Mouse (Mus musculus): ENCODE data around the gene Gm10944. TPM values are rescaled to one million over a fixed set of nuclear protein-coding genes. Genes with fewer than 3 reads are reported as not detected.

Gene Gm10944
- polyA plus RNA-seq, 1 experiment from 2014 or later = not detected

GRCm38 (mm10) chr10:10701326-10701725, 20.2 kb downstream of the Gm10944 start:
- Histone ChIP-seq H3K4me1 (replicated peaks; ENCODE audit: control insufficient read depth, insufficient read depth, low read length) (no peaks in the 10 kb centered on the region), H3K9ac (replicated peaks; ENCODE audit: low read depth, low read length) (no peak overlapping the region), H3K27me3 (replicated peaks; ENCODE audit: control insufficient read depth, insufficient read depth, low read length) (no peaks in the 10 kb centered on the region), H3K36me3 (ENCODE audit: control insufficient read depth, insufficient read depth) (no peaks in the 10 kb centered on the region), H3K4me3 (replicated peaks; ENCODE audit: low read length) (no peak overlapping the region), H3K4me2 (ENCODE audit: low read length) (no peak overlapping the region), H3K9me3 (ENCODE audit: control insufficient read depth, low read length) (no peaks in the 10 kb centered on the region), H3K27ac (ENCODE audit: low read length) (no peak overlapping the region)
- ATAC-seq = peak; percentile 69
- 77% methylated on average over 1 of the region's 1 CpGs for WGBS

GRCm38 (mm10) chr10:10708031-10708430, 26.9 kb downstream of the Gm10944 start:
- no peak overlapping the region for H3K4me3 ChIP-seq (replicated peaks; ENCODE audit: low read length)
- H3K27ac ChIP-seq (ENCODE audit: low read length) = no peak overlapping the region
- H3K9me3 ChIP-seq (ENCODE audit: control insufficient read depth, low read length) = no peaks in the 10 kb centered on the region
- no peak overlapping the region for H3K4me2 ChIP-seq (ENCODE audit: low read length)
- no peak for ATAC-seq
- no peak overlapping the region for H3K9ac ChIP-seq (replicated peaks; ENCODE audit: low read depth, low read length)
- no peaks in the 10 kb centered on the region for H3K4me1 ChIP-seq (replicated peaks; ENCODE audit: control insufficient read depth, insufficient read depth, low read length)
- WGBS = 81% methylated on average over 1 of the region's 1 CpGs
- no peaks in the 10 kb centered on the region for H3K36me3 ChIP-seq (ENCODE audit: control insufficient read depth, insufficient read depth)
- no peaks in the 10 kb centered on the region for H3K27me3 ChIP-seq (replicated peaks; ENCODE audit: control insufficient read depth, insufficient read depth, low read length)

- H3K27me3 ChIP-seq (replicated peaks; ENCODE audit: control insufficient read depth, insufficient read depth, low read length) = no peaks in the 10 kb centered on the region
- H3K9me3 ChIP-seq (ENCODE audit: control insufficient read depth, low read length) = no peaks in the 10 kb centered on the region
- ATAC-seq = no peak
- 97% methylated on average over 2 of the region's 2 CpGs for WGBS
- H3K4me3 ChIP-seq (replicated peaks; ENCODE audit: low read length) = no peak overlapping the region
- no peaks in the 10 kb centered on the region for H3K36me3 ChIP-seq (ENCODE audit: control insufficient read depth, insufficient read depth)
- no peak overlapping the region for H3K9ac ChIP-seq (replicated peaks; ENCODE audit: low read depth, low read length)
- no peaks in the 10 kb centered on the region for H3K4me1 ChIP-seq (replicated peaks; ENCODE audit: control insufficient read depth, insufficient read depth, low read length)
- H3K4me2 ChIP-seq (ENCODE audit: low read length) = no peak overlapping the region
- H3K27ac ChIP-seq (ENCODE audit: low read length) = no peak overlapping the region
These were observed 29.2 kb downstream of the Gm10944 start for GRCm38 (mm10) chr10:10710359-10710758.

- no peak overlapping the region for H3K9ac ChIP-seq (replicated peaks; ENCODE audit: low read depth, low read length)
- no peak overlapping the region for H3K4me2 ChIP-seq (ENCODE audit: low read length)
- no peak overlapping the region for H3K27ac ChIP-seq (ENCODE audit: low read length)
- H3K4me1 ChIP-seq (replicated peaks; ENCODE audit: control insufficient read depth, insufficient read depth, low read length) = no peaks in the 10 kb centered on the region
- no peaks in the 10 kb centered on the region for H3K9me3 ChIP-seq (ENCODE audit: control insufficient read depth, low read length)
- ATAC-seq = peak; percentile 71
- no peaks in the 10 kb centered on the region for H3K36me3 ChIP-seq (ENCODE audit: control insufficient read depth, insufficient read depth)
- H3K4me3 ChIP-seq (replicated peaks; ENCODE audit: low read length) = no peak overlapping the region
- WGBS = 43% methylated on average over 2 of the region's 2 CpGs
- H3K27me3 ChIP-seq (replicated peaks; ENCODE audit: control insufficient read depth, insufficient read depth, low read length) = no peaks in the 10 kb centered on the region
These were observed 29.7 kb downstream of the Gm10944 start for GRCm38 (mm10) chr10:10710837-10711236.

- 95% methylated on average over 3 of the region's 3 CpGs for WGBS
- Histone ChIP-seq H3K36me3 (ENCODE audit: control insufficient read depth, insufficient read depth) (no peaks in the 10 kb centered on the region), H3K4me3 (replicated peaks; ENCODE audit: low read length) (no peak overlapping the region), H3K27me3 (replicated peaks; ENCODE audit: control insufficient read depth, insufficient read depth, low read length) (no peaks in the 10 kb centered on the region), H3K4me1 (replicated peaks; ENCODE audit: control insufficient read depth, insufficient read depth, low read length) (no peaks in the 10 kb centered on the region), H3K9ac (replicated peaks; ENCODE audit: low read depth, low read length) (no peak overlapping the region), H3K27ac (ENCODE audit: low read length) (no peak overlapping the region), H3K4me2 (ENCODE audit: low read length) (no peak overlapping the region), H3K9me3 (ENCODE audit: control insufficient read depth, low read length) (no peaks in the 10 kb centered on the region)
- ATAC-seq = no peak
These were observed 45.4 kb downstream of the Gm10944 start for GRCm38 (mm10) chr10:10726501-10726900.

Other genes with a start within 250 kb of the Gm10944 start
- gene Adgb, start 209.0 kb upstream of the Gm10944 start, polyA plus RNA-seq (2015; fragmentation: Nextera tagmentation; extraction: Ambion mirVana) = 0.11 and 0.14 TPM in 2 replicates
- 3.4 and 4.9 TPM in 2 replicates for gene Rab32, start 123.1 kb upstream of the Gm10944 start, polyA plus RNA-seq (2015; fragmentation: Nextera tagmentation; extraction: Ambion mirVana)

Data from forebrain, embryonic 16.5 days (tissue).